Mouse (Mus musculus) B cell, adult 62 days (primary cell): Measurements from ENCODE around the gene Npcd. TPM values are rescaled to one million over a fixed set of nuclear protein-coding genes. Genes with fewer than 3 reads are reported as not detected.

Experiments
- total RNA-seq: library from RNA; stranded (reverse); gene quantifications from 4 replicates; pipeline ENCODE4 v1.2.4, GENCODE M21; 2023

Npcd gene
- not detected in 4 replicates for total RNA-seq

DNA sequence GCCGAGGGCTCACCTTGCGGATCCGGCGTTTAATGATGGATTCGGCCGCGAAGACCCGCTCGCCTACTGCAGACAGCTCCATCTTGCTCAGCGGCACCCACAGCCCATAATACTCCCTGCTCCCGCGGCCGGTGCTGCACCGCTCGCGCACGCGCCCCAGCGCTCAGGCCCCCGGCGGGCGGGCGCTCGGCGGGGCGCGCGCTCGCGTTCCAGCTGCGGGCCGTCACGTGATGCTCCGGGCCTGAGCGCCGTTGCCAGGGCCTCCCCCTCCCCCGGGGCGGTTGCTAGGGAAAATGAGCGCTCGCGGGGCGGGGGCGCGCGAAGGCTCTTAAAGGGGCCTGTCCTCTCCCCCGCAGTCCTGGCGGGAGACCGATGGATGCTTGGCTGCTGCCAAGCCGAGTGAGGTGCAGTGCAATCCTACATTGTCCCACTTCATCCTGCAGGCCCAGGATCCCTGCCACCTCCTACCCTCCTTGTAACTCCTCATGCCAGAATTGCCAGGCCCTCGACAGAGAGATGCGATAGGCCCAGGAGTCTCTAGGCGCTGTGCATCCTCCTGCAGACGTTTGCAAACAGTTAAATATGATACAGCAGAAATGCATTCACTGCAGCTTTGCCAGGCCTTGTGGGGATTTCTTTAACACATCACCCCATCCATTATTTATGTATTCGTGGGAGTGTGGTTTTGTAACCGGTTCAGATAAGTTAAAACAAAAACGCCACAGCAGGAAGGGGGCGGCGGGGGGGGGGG, at the start of gene Npcd, which contains the start of gene Cbx6:
TSS of gene Npcd (minus strand) at position 108 of the 751 bp plus-strand sequence.
TSS of gene Cbx6 (minus strand) at position 559 of the 751 bp plus-strand sequence.

GRCm38 (mm10) chr15:79804352-79805071, 29.5 kb downstream of the Npcd start, which contains the start of gene Nptxr:
Nptxr (minus strand) TSS chr15:79804766.

DNA sequence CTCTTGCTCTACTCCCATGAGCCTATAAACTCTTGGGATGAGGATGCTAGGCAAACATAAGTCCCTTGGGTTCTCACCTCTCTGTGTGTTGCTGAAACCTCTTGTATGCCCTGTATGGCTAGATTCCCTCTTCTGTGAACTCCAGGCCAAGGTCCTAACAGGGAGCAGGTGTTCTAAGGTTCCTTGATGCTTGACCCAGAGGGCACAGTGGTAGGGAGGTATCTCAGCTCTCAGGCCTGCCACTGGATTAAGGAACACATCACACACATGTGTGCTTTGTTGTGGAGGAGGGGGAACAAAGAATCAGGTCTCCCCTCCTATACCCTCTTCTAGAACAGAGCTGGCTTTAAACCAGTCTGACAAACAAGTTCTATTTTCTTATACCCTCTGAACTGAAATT, 56.3 kb downstream of the Npcd start, which contains the start of gene Dnal4:
TSS of gene Dnal4 (minus strand) at position 101 of the 400 bp plus-strand sequence.

GRCm38 (mm10) chr15:79741921-79742705, 91.9 kb downstream of the Npcd start, which contains the start of gene Sun2:
Sun2 (minus strand) TSS chr15:79742536.

Other genes starting within 250 kb of the Npcd start
- not detected in 4 replicates for gene Dmc1, start 229.1 kb downstream of the Npcd start, total RNA-seq
- gene Fam227a, start 175.3 kb downstream of the Npcd start, total RNA-seq: 2.7 to 4.3 TPM (median 3.5 TPM) in 4 replicates
- 3.6 to 8.9 TPM (median 7.2 TPM) in 4 replicates for gene Cby1, start 175.0 kb downstream of the Npcd start, total RNA-seq
- 83.6 to 101 TPM (median 99.6 TPM) in 4 replicates for gene Tomm22, start 163.4 kb downstream of the Npcd start, total RNA-seq
- 26.2 to 28.8 TPM (median 26.8 TPM) in 4 replicates for gene Josd1, start 146.3 kb downstream of the Npcd start, total RNA-seq
- gene Gtpbp1, start 143.4 kb downstream of the Npcd start, total RNA-seq: 67.7 to 76.0 TPM (median 68.7 TPM) in 4 replicates
- gene Sun2, start 91.7 kb downstream of the Npcd start, total RNA-seq: 456 to 501 TPM (median 488 TPM) in 4 replicates
- 7.5 to 9.0 TPM (median 8.6 TPM) in 4 replicates for gene Dnal4, start 56.4 kb downstream of the Npcd start, total RNA-seq
- gene Nptxr, start 29.5 kb downstream of the Npcd start, total RNA-seq: 0.21 to 0.44 TPM (median 0.24 TPM) in 4 replicates
- gene Cbx6, start 451 bp upstream of the Npcd start, total RNA-seq: 10.9 to 19.0 TPM (median 15.8 TPM) in 4 replicates
- 281 to 328 TPM (median 317 TPM) in 4 replicates for gene Apobec3, start 57.4 kb upstream of the Npcd start, total RNA-seq
- 111 to 141 TPM (median 116 TPM) in 4 replicates for gene Cbx7, start 136.9 kb upstream of the Npcd start, total RNA-seq
- 0.32 to 0.72 TPM (median 0.45 TPM) in 4 replicates for gene Pdgfb, start 180.7 kb upstream of the Npcd start, total RNA-seq